8 mouse cellular contexts compared by ENCODE assay signal in the genomic region with DNA sequence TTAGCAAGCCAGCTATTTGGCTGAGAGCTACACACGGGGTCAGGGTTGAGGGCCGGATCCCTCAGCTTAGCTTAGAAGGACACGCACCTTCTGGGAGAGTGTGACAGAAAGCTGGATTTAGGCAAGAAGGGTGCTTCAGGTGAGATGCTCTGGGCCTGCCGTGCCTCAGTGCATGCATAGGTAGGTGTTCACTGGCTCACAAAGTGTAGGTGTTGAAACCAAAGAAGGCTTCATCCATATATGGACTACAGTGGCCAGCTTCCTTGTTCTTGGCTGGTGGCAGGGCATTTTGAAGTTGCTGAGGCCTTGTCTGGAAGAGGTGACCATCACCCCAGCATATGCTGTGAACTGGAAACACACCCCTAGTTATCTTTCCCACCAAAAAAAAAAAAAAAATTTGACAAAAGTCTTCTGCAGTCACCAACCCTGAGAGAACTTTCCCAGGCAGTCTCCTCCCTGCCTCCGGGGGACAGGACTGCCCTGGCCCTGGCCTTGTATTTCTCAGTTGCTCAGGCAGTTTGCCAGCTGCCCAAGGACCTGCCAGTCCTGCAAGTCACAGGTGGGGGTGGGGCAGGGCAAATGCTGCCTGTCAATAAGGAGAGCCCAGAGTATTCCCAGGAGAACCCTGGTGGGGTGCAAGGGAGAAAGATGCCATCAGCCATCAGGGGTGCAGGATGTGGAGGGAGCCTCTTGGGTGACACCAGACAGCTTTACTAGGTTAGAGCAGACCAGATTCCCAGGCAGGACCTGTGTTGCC. TPM values are rescaled to one million over a fixed set of nuclear protein-coding genes. Genes with fewer than 3 reads are reported as not detected.
DNase-seq lines count a peak whose midpoint lies in the region; ATAC-seq and TF ChIP-seq lines count a peak whose summit lies in the region.

No protein-coding gene starts in this region.

- peak overlapping the region; percentile 72 for H3K9ac ChIP-seq in MEL (ENCODE audit: control insufficient read depth, low read depth, low read length, poor library complexity, severe bottlenecking)
- peak overlapping the region; percentile 69; the same call in 1 of the 2 replicates for H3K9ac ChIP-seq in embryonic facial prominence, embryonic 12.5 days
- peak overlapping the region; percentile 92 for H3K9ac ChIP-seq in heart, embryonic 13.5 days
- peak overlapping the region; percentile 100 for H3K9ac ChIP-seq in kidney, embryonic 16.5 days (replicated peaks; ENCODE audit: low read length)
- H3K9ac ChIP-seq in stomach, postnatal 0 days (ENCODE audit: low read length), result peak overlapping the region; percentile 18

- peak overlapping the region; percentile 76 for H3K4me2 ChIP-seq in embryonic facial prominence, embryonic 12.5 days (replicated peaks)
- peak overlapping the region; percentile 85 for H3K4me2 ChIP-seq in heart, embryonic 13.5 days
- peak overlapping the region; percentile 90 for H3K4me2 ChIP-seq in kidney, embryonic 16.5 days (replicated peaks; ENCODE audit: low read depth, low read length)
- peak overlapping the region; percentile 87 for H3K4me2 ChIP-seq in stomach, postnatal 0 days (replicated peaks; ENCODE audit: low read depth)

- peaks cover 11 to 52% of the 10 kb centered on the region in 2 experiments for H3K4me1 ChIP-seq in MEL (ENCODE audit: control insufficient read depth in 1 of 2, insufficient read depth in 2 of 2, low read length in 2 of 2)
- peaks cover 51% of the 10 kb centered on the region for H3K4me1 ChIP-seq in embryonic facial prominence, embryonic 12.5 days
- peaks cover 56% of the 10 kb centered on the region for H3K4me1 ChIP-seq in heart, embryonic 13.5 days
- peaks cover 54% of the 10 kb centered on the region for H3K4me1 ChIP-seq in kidney, embryonic 16.5 days (ENCODE audit: insufficient read depth, low read length)
- peaks cover 28% of the 10 kb centered on the region for H3K4me1 ChIP-seq in stomach, postnatal 0 days (replicated peaks; ENCODE audit: control insufficient read depth, insufficient read depth)

- TF ChIP-seq CTCF in MEL (IDR thresholded peaks at IDR 0.05 in 2 of 3, conservative IDR thresholded peaks at IDR 0.05 in 1 of 3; ENCODE audit: control insufficient read depth in 1 of 3, insufficient read depth in 1 of 3, low read depth in 2 of 3, low read length in 3 of 3, poor library complexity in 1 of 3, severe bottlenecking in 1 of 3), result no peak
- no peak for TF ChIP-seq CTCF in stomach, postnatal 0 days (IDR thresholded peaks at IDR 0.05; ENCODE audit: low read depth)

- H3K4me3 ChIP-seq in MEL (ENCODE audit: control insufficient read depth in 1 of 2, insufficient read depth in 1 of 2, low read depth in 2 of 2, low read length in 2 of 2), result peak overlapping the region in 1 of 2 experiments; percentile 54; a peak in 3 of 4 replicates
- no peak overlapping the region for H3K4me3 ChIP-seq in embryonic facial prominence, embryonic 12.5 days
- peak overlapping the region; percentile 98 for H3K4me3 ChIP-seq in heart, embryonic 13.5 days
- peak overlapping the region; percentile 100; the same call in 1 of the 2 replicates for H3K4me3 ChIP-seq in kidney, embryonic 16.5 days (ENCODE audit: low read length)
- H3K4me3 ChIP-seq in stomach, postnatal 0 days (ENCODE audit: low read depth, low read length), result no peak overlapping the region

- no peak for TF ChIP-seq EP300 in MEL (IDR thresholded peaks at IDR 0.05; ENCODE audit: low read depth in 1 of 2, low read length in 2 of 2)
- TF ChIP-seq EP300 in stomach, postnatal 0 days (optimal IDR thresholded peaks at IDR 0.05), result peak; percentile 39

- no peaks in the 10 kb centered on the region for H3K9me3 ChIP-seq in MEL (replicated peaks; ENCODE audit: insufficient read depth, low read length)
- H3K9me3 ChIP-seq in embryonic facial prominence, embryonic 12.5 days, result no peaks in the 10 kb centered on the region
- no peaks in the 10 kb centered on the region for H3K9me3 ChIP-seq in heart, embryonic 13.5 days
- no peaks in the 10 kb centered on the region for H3K9me3 ChIP-seq in kidney, embryonic 16.5 days (ENCODE audit: low read length)
- no peaks in the 10 kb centered on the region for H3K9me3 ChIP-seq in stomach, postnatal 0 days (ENCODE audit: control insufficient read depth, low read length)

- H3K79me2 ChIP-seq in MEL (ENCODE audit: control insufficient read depth, insufficient read depth, low read length, poor library complexity), result peaks cover 22% of the 10 kb centered on the region

- no peak for TF ChIP-seq RAD21 in MEL (IDR thresholded peaks at IDR 0.05; ENCODE audit: low read depth, low read length)

- peaks cover 13 to 38% of the 10 kb centered on the region in 2 experiments for H3K36me3 ChIP-seq in MEL (ENCODE audit: control insufficient read depth in 1 of 2, insufficient read depth in 2 of 2, low read length in 2 of 2)
- peaks cover 22% of the 10 kb centered on the region for H3K36me3 ChIP-seq in embryonic facial prominence, embryonic 12.5 days
- peaks cover 27% of the 10 kb centered on the region for H3K36me3 ChIP-seq in heart, embryonic 13.5 days
- H3K36me3 ChIP-seq in kidney, embryonic 16.5 days (ENCODE audit: insufficient read depth, low read length), result peaks cover 24% of the 10 kb centered on the region
- H3K36me3 ChIP-seq in stomach, postnatal 0 days (ENCODE audit: control insufficient read depth, insufficient read depth, low read length), result peaks cover 14% of the 10 kb centered on the region

- DNase-seq in 416B (ENCODE audit: low read depth) (peak; percentile 87), MEL (ENCODE audit: low read depth, low spot score) (peak; percentile 67)
- peak; percentile 83 for DNase-seq in lung, postnatal 25 days (ENCODE audit: low spot score)
- DNase-seq in stomach, postnatal 0 days (ENCODE audit: low spot score), result peak; percentile 87
- DNase-seq in embryo, embryonic 11 days, result no peak

- H3K27ac ChIP-seq in MEL (ENCODE audit: control insufficient read depth, low read depth, low read length), result peak overlapping the region; percentile 96
- H3K27ac ChIP-seq in embryonic facial prominence, embryonic 12.5 days, result peak overlapping the region; percentile 98
- peak overlapping the region; percentile 100 for H3K27ac ChIP-seq in heart, embryonic 13.5 days (replicated peaks)
- H3K27ac ChIP-seq in kidney, embryonic 16.5 days (ENCODE audit: low read length), result peak overlapping the region; percentile 100
- H3K27ac ChIP-seq in stomach, postnatal 0 days (replicated peaks), result peak overlapping the region; percentile 99

- WGBS in embryonic facial prominence, embryonic 12.5 days, result 80% methylated on average over 5 of the region's 5 CpGs
- WGBS in heart, embryonic 13.5 days, result 36% methylated on average over 5 of the region's 5 CpGs
- 55% methylated on average over 5 of the region's 5 CpGs for WGBS in kidney, embryonic 16.5 days
- WGBS in stomach, postnatal 0 days, result 29% methylated on average over 5 of the region's 5 CpGs

- no peaks in the 10 kb centered on the region for H3K27me3 ChIP-seq in MEL (ENCODE audit: control insufficient read depth in 1 of 2, insufficient read depth in 2 of 2, low read length in 2 of 2)
- no peaks in the 10 kb centered on the region for H3K27me3 ChIP-seq in embryonic facial prominence, embryonic 12.5 days
- H3K27me3 ChIP-seq in heart, embryonic 13.5 days (replicated peaks), result no peaks in the 10 kb centered on the region
- no peaks in the 10 kb centered on the region for H3K27me3 ChIP-seq in kidney, embryonic 16.5 days (ENCODE audit: insufficient read depth, low read length)
- H3K27me3 ChIP-seq in stomach, postnatal 0 days (ENCODE audit: control insufficient read depth, insufficient read depth, low read length), result no peaks in the 10 kb centered on the region

- TF ChIP-seq POLR2A in MEL (IDR thresholded peaks at IDR 0.05; ENCODE audit: control insufficient read depth in 1 of 2, insufficient read depth in 1 of 2, low read depth in 1 of 2, low read length in 2 of 2, poor library complexity in 1 of 2), result peak in 1 of 2 experiments; percentile 27; a peak in 1 of 4 replicates

- ATAC-seq in embryonic facial prominence, embryonic 12.5 days (ENCODE audit: insufficient number of reproducible peaks, insufficient read depth, low FRiP score, low TSS enrichment), result no peak
- ATAC-seq in heart, embryonic 13.5 days (ENCODE audit: extremely low read depth, insufficient number of reproducible peaks, low FRiP score, low TSS enrichment), result no peak
- ATAC-seq in kidney, embryonic 16.5 days (ENCODE audit: low FRiP score, low TSS enrichment), result no peak
- ATAC-seq in stomach, postnatal 0 days (ENCODE audit: low FRiP score, low TSS enrichment), result no peak

TF ChIP-seq in MEL, 35 proteins besides CTCF, POLR2A, EP300 and RAD21 (continues in another document):
- TF ChIP-seq MEF2A (IDR thresholded peaks at IDR 0.05; ENCODE audit: extremely low read depth, insufficient replicate concordance, low read depth, low read length, poor library complexity, severe bottlenecking), result no peak

RNA-seq across cellular contexts. Expression of gene Actb, which starts 1.4 kb away (rescaled TPM):
- 3,019 and 3,042 TPM in 2 replicates for total RNA-seq in MEL (2012; rRNA removed)
- 1,000 to 10,000 TPM; 1,403 to 4,417 TPM for polyA plus RNA-seq in MEL (2012; ENCODE audit: insufficient read depth in 1 of 2, insufficient read length in 2 of 2, low read depth in 1 of 2, low replicate concordance in 2 of 2, missing spikeins in 1 of 2)
- 13,963 and 14,730 TPM in 2 replicates for polyA plus RNA-seq in embryonic facial prominence, embryonic 12.5 days (2016; fragmentation: Nextera tagmentation; extraction: Ambion mirVana)
- 6,383 and 6,386 TPM in 2 replicates for polyA plus RNA-seq in heart, embryonic 13.5 days (2015; fragmentation: Nextera tagmentation; extraction: Ambion mirVana)
- 12,646 and 13,929 TPM in 2 replicates for polyA plus RNA-seq in kidney, embryonic 16.5 days (2015; fragmentation: Nextera tagmentation; extraction: Ambion mirVana)
- 14,823 and 16,187 TPM in 2 replicates for polyA plus RNA-seq in stomach, postnatal 0 days (2015; fragmentation: Nextera tagmentation; extraction: Ambion mirVana)

RNA-seq across cellular contexts. Expression of gene Fbxl18, which starts 12.8 kb away (rescaled TPM):
- total RNA-seq in MEL (2012; rRNA removed), result 3.9 and 4.6 TPM in 2 replicates
- polyA plus RNA-seq in MEL (2012; ENCODE audit: insufficient read depth in 1 of 2, insufficient read length in 2 of 2, low read depth in 1 of 2, low replicate concordance in 2 of 2, missing spikeins in 1 of 2), result 1 to 10 TPM in 1 of 2 experiments, not detected in 1; 7.4 TPM
- polyA plus RNA-seq in embryonic facial prominence, embryonic 12.5 days (2016; fragmentation: Nextera tagmentation; extraction: Ambion mirVana), result 14.6 and 16.5 TPM in 2 replicates
- 8.7 and 9.5 TPM in 2 replicates for polyA plus RNA-seq in heart, embryonic 13.5 days (2015; fragmentation: Nextera tagmentation; extraction: Ambion mirVana)
- 14.0 and 17.2 TPM in 2 replicates for polyA plus RNA-seq in kidney, embryonic 16.5 days (2015; fragmentation: Nextera tagmentation; extraction: Ambion mirVana)
- 5.0 and 5.3 TPM in 2 replicates for polyA plus RNA-seq in stomach, postnatal 0 days (2015; fragmentation: Nextera tagmentation; extraction: Ambion mirVana)

RNA-seq across cellular contexts. Expression of gene Fscn1, which starts 52.2 kb away (rescaled TPM):
- not detected in 2 replicates for total RNA-seq in MEL (2012; rRNA removed)
- not detected for polyA plus RNA-seq in MEL (2012; ENCODE audit: insufficient read depth in 1 of 2, insufficient read length in 2 of 2, low read depth in 1 of 2, low replicate concordance in 2 of 2, missing spikeins in 1 of 2)
- polyA plus RNA-seq in embryonic facial prominence, embryonic 12.5 days (2016; fragmentation: Nextera tagmentation; extraction: Ambion mirVana), result 506 and 520 TPM in 2 replicates
- polyA plus RNA-seq in heart, embryonic 13.5 days (2015; fragmentation: Nextera tagmentation; extraction: Ambion mirVana), result 135 and 155 TPM in 2 replicates
- polyA plus RNA-seq in kidney, embryonic 16.5 days (2015; fragmentation: Nextera tagmentation; extraction: Ambion mirVana), result 302 and 349 TPM in 2 replicates
- polyA plus RNA-seq in stomach, postnatal 0 days (2015; fragmentation: Nextera tagmentation; extraction: Ambion mirVana), result 42.0 and 42.7 TPM in 2 replicates

Comparison
In these comparisons a context has a peak if more than half of its experiments do, and no peak if none do; other contexts are left out.
1. H3K4me3 ChIP-seq: peak in heart, embryonic 13.5 days (single experiment) and kidney, embryonic 16.5 days (single experiment); none in embryonic facial prominence, embryonic 12.5 days (single experiment) and stomach, postnatal 0 days (single experiment).
2. H3K9ac ChIP-seq: peak in every context shown above with its lines; median percentile 100 in kidney, embryonic 16.5 days; 92 in heart, embryonic 13.5 days; 72 in MEL; 69 in embryonic facial prominence, embryonic 12.5 days; 18 in stomach, postnatal 0 days.
3. RNA of gene Fscn1, which starts 52.2 kb away (polyA plus RNA-seq): 506 to 520 TPM in embryonic facial prominence, embryonic 12.5 days, 302 to 349 TPM in kidney, embryonic 16.5 days, 135 to 155 TPM in heart, embryonic 13.5 days and 42.0 to 42.7 TPM in stomach, postnatal 0 days; not detected in MEL; every median in the first group is over 10 times any median in the second.
4. Peak in every context shown above with its lines, with median percentiles within 50 percentile points of each other: H3K27ac ChIP-seq and H3K4me2 ChIP-seq.